Mouse (Mus musculus) frontal cortex, adult 2 months (tissue): ENCODE results near the gene Atp5g3. TPM values are rescaled to one million over a fixed set of nuclear protein-coding genes. Genes with fewer than 3 reads are reported as not detected.
"Not testable (repeated sequence)": the region's sequence is repeated elsewhere in the genome, so short reads cannot be mapped to it uniquely, and the experiment has no call there.

Experiments
- DNase-seq, 2 experiments: peaks; one replicate each; pipeline ENCODE4 v3.0.0; 2022; ENCODE audit warnings: low spot score in 1 of 2; ENCODE audit errors: extremely low spot score in 1 of 2
- polyA plus RNA-seq: library from polyadenylated mRNA; depleted of rRNA; stranded (reverse); fragments of >200 nt; gene quantifications from 2 replicates; pipeline ENCODE4 v1.2.3, GENCODE M21; 2012; rRNA removed

The Atp5g3 gene
- polyA plus RNA-seq: 714 and 718 TPM in 2 replicates

DNA sequence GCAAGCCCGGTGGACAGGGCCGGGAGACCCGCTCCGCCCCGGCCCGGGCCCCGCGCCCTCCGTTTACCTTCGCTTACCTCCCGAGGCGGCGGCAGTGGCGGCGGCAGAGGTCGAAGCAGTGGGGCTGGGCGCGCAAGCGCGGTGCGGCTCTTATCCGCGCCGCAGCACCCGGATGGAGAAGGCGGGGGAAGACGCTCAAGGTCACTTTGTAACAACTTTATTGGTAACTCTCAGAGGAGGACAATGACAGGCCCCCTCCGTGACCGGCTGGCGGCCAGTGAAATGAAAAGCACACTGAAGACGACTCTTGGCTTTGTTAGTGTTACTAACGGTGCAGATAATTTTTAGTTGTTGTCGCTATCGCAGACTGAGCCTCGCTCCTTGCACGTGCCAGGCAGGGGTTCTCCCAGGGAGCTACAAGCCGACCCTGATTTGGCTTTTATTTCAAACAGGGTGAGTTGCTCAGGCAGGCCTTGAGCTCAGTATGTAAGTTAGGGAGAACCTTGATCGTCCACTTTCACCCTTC, at the start of gene Atp5g3:
TSS of gene Atp5g3 (minus strand) at position 152 of the 526 bp plus-strand sequence.
- peak; percentile 81 to 95 for DNase-seq

DNA sequence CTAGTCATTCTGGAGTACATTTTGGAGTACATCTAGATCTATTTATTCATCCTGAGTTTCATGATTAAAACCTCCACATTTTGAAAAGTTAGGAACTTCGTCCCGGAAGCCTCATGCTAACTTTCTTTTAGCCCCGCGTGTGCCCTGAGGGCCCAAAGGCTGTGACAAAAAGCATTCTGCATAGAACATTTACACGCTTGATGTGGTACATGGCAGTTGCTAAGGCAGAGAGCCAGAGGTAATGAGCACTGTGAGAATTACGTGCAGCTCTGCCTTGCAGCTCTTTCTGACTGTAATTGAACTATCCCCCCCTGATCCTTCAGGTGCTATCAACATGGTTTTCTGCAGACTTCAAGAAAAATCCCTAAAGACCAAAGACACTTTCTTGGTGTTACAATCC, 47.2 kb upstream of the Atp5g3 start:
- no peak for DNase-seq

DNA sequence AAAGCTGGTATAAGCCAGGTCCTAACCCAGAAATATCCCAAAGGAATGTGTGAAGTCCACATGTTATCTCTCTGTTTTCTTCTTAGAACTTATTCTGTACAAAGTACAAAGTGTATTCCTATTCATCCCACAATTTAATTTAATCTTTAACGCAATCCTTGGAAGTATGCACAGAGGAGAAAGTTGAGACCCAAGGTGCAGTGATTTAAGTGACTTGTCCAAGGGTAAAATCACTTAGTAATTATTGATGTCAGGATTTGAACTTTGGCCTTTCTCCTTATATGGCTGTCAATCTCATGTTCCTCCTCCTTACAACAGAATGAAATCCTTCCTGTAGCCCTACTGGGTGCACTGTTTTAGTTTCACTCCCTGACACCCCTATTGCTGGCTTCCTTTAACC, 42.5 kb upstream of the Atp5g3 start:
- no peak for DNase-seq

DNA sequence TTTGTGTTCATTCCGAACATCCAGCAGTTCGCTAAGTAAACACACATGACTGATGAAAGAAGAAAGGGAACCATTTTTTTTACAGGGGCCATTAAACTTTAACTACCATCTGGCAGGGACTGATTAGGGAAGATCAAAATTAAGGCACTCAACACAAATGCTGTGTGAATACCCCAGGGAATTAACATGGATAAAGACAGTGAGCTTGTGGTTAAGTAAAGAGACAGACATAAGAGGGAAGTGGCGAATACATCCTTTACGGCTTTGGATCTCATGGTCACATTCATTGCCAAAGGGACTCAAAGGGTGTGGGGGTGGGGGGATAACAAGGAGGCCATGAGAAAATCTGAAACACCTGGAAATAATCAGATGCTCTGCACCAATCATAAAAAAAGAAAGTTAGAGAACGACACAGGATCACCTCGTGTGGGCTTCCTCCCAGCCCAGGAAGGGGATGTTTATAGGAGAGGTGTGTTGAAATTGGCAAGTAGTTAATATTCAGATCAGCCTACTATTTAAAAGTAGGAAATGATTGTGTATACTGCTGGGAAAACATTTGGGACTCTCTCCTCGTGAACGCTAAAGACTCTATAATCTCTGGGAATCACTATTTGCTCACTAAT, 41.6 kb upstream of the Atp5g3 start:
- no peak for DNase-seq

DNA sequence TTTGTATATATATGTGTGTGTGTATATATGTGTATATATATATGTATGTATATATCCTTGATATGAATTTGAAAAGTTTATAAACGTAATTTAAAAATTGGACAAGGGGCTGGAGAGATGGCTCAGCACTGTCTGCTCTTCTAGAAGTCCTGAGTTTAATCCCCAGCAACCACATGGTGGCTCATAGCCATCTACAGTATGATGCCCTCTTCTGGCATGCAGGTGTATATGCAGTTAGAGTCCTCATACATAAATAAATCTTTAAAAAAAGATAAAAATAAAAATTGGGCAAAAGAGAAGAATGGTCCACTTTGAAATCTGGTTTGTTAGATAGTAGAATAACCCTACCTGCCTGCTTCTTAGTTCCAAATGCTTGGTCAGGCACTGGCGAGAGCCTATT, 36.2 kb upstream of the Atp5g3 start:
- no peak for DNase-seq

DNA sequence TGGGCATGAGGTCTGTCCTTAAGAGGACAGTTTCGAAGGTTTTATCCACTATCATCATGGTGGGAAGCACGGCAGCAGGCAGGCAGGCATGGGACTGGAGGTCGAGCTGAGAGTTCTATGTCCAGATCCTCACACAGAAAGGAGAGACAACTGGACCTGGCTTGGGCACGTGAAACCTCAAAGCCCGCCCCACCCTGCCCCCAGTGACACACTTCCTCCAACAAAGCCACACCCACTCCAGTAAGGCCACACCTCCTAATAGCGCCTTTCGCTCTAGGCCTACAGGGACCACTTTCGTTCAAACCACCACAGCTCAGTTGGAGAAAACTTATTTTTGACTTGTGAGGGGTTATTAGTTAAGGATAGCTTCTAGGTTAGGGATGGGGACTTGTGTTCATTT, 32.6 kb upstream of the Atp5g3 start:
- DNase-seq: no peak

DNA sequence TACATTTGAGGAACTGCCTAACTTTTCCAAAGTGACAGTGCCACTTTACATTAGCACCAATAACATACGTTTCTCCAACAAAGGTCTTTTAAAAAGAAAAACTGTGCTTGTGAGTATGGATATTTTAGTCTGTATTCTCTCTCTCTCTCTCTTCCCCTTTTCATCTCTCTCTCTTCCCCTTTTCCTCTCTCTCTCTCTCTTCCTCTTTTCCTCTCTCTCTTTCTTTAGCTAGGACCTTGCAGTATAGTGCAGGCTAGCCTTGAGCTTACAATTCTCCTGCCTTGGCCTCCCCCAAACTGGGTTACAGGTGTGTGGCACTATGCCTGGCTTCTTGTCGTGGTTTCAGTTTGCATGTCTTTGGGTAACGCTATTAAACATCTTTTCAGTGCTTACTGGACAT, 31.7 kb upstream of the Atp5g3 start:
- no peak for DNase-seq

DNA sequence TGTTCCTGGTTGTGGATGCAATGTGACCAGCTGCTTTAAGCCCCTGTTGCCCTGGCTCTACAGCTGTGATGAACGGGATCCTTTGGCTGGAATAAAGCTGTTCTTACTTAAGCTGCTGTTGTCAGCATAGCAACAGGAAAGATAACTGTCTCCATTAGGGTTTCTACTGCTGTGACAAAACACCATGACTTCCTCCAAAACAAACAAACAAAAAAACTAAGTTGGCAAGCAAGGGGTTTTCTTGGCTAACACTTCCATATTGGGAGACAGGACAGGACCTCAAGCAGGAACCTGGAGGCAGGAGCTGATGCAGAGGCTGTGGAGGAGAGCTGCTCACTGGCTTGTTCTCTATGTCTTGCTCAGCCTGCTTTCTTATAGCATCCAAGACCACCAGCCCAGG, 30.2 kb upstream of the Atp5g3 start:
- DNase-seq: no peak

DNA sequence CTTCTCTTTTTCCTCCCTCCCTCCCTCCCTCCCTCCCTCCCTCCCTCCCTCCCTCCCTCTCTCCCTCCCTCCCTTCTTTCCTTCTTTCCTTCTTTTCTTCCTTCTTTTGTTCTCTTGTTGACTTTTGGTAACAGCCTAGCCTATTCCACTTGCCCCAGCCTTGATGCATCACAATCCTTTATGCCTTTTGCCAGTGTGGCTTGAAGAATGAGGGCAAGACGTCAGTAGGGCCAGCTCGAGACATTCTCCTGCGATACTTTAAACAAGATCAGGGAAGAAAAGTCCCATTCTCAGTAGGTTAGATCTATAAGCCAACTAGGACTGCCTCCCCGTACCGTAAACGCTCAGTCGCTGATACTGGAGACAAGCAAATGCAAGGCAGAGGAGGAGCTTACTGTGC, 29.3 kb upstream of the Atp5g3 start:
- no peak for DNase-seq

DNA sequence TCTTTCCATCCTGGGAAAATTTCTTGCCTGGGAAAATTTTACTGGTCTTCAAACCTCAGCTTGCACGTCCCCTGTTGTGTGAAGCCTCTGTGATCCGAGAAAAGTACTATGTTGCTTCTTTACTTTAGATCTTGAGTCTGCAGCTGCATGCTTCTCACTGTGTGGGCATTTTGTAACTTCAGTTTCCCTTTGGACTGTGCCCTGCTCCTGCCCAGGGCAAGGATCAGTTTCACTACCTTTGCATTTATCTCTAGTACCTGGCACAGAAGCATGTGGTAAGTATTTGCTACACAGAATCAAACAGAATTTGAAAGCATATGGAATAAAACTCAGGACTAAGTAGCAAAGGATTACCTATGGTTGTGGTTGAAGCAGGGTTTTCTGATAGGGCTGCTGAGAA, 27.8 kb upstream of the Atp5g3 start:
- DNase-seq: no peak

DNA sequence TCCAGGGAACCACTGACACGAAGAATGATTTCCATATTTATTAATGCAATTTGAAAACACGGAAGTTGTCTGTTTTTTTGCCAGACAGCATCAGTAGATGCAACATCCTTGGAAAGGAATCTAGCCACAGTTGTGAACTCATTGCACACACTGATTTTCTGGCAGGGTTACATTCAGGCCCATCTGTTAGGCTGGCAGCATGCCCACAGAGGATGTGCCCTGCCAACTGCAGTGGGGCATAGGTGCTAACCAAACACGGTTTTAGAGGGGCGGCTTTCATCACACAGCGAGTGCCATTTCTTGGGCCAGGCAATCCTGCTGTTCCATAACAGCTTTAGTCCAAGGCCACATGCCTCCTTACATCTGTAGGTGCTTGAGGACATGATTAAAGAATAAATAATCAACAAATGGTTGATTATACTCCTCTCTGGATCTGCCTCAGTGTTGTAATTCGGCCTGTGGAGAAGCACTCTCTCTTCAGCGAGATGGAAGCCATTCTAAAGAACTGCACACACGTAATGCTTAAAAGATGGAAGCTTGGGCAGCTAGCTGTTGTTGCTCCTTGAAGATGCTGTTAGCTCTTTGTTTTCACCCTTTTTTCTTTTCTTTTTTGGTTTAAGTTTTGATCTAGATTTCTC, 21.7 kb upstream of the Atp5g3 start:
- peak in 1 of 2 experiments; percentile 39 for DNase-seq

DNA sequence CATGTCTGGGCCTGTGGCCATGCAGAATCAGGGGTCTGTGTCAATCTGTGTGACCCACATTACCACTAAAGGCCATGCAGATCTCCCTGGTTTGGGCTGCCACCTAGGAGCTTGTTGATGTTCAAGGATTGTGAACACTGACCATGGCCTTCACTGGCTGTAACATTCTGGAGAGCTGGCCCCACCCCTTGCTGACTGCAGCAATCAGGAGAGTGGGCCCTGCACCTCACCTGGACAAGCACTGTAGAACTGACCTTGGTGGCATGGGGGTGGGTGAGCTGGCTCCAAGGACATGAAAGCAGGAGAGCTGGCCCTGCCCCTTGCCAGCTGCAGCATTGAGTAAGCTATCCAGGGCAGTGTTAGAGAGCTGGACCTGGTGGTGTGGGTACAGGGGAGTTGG, 16.6 kb upstream of the Atp5g3 start:
- DNase-seq: no peak

DNA sequence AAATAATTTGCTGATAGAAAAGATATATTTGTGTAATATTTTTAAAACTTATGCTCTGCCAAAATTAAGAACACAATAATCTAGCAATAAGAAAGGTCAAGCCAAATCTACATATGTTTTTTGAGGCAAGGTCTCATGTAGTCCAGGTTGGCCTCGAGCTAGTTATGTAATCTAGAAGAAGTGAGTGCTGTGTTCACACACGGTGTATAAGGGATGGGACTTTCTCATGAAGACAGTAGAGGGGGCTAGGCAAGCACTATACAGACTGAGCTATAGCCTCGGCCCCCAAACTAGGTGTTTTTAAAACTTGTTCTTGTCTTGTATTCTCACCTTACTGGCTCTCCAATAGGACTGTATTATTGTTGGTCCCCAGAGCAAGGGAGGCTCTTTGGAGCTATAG, 14.4 kb upstream of the Atp5g3 start:
- no peak for DNase-seq

DNA sequence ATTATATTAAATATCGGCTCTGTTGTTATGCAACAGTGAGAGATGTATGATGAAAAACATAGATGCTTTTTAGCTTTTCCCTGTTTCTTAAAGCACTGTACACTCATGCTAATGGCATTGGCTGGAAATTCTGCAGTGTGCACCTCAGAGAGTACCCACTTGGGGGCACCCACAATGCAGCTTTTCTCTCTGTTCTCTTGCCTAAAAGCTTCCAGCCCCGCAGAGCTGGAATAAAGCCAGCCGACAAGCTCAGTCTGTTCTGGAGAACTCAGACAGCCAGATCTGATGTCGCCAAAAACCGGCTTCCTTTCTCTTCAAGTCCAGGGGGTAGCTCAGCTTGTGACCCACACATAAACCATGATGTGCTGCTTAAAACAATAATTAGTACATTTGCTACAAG, 14.0 kb upstream of the Atp5g3 start:
- DNase-seq: peak; percentile 71 to 91

DNA sequence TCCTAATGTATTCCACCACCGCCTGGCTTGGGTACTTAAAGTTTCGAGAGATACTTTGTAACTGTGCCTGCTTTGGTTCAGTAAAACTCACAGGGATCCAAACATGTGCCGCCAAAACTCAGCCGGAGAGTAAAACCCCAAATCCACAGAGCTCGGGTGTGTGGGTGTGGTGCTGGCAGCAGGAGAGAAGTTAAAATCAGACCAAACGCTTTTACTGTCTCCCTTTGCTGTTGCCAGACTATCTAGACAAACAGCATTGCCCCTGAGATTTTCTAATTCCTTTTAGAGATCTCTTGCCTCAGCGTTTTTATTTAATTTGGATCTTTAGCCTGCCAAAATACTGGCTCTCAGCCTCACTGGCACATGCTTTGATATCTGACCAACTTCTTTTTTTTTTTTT, 8.5 kb upstream of the Atp5g3 start:
- peak; percentile 34 to 78 for DNase-seq

DNA sequence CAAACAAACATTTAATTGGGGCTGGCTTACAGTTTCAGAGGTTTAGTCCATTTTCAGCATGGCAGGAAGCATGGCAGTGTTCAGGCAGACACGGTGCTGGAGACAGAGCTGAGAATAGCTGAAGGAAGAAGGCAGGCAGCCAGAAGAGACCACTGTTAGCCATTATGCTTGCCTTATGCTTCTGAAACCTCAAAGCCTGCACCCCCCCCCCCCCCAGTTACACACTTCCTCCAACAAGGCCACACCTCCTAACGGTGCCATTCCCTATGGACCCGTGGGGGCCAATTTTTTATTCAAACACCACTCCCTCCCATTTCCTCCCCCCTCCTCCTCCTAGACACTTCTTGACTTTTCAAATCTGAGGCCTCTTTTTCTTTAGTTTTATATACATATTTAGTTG, 1.1 kb upstream of the Atp5g3 start:
- DNase-seq: no peak

DNA sequence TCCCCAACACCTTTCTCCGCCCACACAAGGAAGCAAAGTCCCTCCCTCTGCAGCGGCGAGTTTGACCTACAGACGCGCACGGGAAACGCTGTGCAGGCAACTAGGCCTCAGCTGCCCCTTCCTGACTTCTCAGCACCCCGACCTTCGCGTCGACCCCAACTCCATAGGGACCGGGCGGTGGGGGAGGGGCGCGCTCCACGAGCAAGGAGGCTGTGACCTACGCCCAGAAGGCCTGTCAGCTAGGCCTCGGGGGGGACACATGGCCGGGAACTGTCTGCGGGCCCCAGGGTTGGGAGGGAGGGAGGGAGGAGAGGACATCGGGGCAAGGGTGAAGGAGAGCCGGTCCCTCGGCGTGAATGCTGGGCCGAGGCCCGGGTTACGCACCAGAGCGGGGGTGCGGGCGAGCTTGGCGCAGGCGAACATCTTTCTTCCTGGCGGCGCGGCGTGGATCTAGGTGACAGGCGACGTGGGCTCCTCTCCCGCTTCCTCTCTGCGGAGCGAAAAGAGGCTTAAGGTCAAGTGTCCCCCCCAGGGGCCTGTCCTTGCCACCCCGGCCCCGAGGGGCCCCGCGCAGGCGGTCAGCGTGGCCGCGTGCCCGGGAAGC, 453 bp downstream of the Atp5g3 start:
- DNase-seq: peak; percentile 31 to 36

DNA sequence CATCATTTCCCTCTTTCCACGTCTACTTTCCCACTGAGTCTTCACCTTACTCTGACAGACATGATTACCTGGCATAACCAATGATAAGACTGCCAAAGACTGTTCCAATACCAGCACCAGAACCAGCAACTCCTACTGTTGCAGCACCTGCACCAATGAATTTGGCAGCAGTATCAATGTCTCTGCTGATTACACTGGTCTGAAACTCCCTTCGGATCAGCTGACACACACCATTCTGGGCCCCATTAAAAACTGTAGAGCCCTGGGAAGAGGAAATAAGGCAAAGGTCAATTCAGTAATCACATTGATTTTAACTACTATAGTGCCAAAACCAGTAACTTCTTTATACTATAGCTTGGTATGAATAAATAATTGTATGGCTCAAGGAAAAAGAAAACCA, 2.0 kb downstream of the Atp5g3 start:
- no peak for DNase-seq

DNA sequence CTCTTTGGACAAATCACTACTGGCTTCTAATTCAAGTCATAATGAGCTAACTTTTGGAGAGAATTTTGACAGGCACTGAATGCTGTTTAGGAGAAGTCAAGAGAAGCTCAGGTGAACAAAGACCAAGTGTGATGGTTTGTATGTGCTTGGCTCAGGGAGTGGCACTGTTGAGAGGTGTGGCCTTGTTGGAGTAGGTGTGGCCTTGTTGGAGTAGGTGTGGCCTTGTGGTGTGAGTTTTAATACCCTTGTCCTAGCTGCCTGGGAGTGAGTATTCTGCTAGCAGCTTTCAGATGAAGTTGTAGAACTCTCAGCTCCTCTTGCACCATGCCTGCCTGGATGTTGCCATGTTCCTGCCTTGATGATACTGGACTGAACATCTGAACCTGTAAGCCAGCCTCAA, 6.4 kb downstream of the Atp5g3 start:
- DNase-seq: not testable (repeated sequence)

DNA sequence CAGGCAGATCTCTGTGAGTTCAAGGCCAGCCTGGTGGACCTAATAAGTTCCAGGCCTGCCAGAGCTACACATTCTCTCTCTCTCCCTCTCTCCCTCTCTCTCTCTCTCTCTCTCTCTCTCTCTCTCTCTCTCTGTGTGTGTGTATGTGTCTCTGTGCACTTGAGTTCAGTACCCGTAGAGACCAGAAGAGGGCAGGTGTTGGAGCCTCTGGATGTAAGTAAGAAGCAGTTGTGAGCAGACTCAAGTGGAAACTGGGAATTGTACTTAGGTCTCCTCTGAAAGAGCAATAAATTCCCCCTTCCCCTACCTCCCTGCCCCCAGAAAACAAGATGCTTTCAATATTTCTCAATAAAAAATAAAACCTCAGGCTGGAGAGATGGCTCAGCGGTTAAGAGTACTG, 7.6 kb downstream of the Atp5g3 start:
- DNase-seq: no peak

DNA sequence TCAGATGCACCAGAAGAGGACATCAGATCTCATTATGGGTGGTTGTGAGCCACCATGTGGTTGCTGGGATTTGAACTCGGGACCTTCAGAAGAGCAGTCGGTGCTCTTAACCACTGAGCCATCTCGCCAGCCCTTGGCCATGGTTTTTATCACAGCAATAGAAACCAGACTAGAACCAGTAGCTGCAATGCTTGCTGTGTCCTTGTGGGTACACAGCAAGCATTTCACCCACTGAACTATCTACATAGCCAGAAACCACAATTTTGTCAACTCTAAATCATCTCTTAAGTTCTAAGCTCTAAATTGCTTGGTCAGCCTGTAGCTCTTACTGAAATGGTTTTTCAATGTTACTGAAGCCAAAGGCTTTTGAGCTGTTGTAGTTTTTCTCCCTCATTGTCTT, 8.8 kb downstream of the Atp5g3 start:
- not testable (repeated sequence) for DNase-seq

DNA sequence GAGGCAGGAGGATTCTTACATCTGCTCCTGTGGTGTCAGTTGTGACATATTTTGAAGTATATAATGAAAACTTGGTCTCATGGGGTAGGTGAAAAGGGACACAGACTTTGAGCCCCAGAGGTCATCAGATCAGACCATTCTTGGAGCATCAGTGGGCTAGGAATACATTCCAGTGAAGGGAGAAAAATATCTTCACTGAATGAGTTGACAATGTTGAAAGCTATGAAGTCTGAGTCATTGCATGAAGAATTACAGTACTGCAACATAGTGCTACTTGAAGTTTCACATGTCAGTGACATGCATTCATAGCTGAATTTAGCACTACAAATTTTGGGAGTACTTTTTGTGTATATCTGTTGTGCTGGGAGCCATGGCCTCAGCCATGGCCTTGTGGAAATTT, 10.0 kb downstream of the Atp5g3 start:
- no peak for DNase-seq
